Mouse (Mus musculus): ENCODE results near the gene Vmn1r66.
"Not testable (repeated sequence)": the region's sequence is repeated elsewhere in the genome, so short reads cannot be mapped to it uniquely, and the experiment has no call there.

Vmn1r66 gene

DNA sequence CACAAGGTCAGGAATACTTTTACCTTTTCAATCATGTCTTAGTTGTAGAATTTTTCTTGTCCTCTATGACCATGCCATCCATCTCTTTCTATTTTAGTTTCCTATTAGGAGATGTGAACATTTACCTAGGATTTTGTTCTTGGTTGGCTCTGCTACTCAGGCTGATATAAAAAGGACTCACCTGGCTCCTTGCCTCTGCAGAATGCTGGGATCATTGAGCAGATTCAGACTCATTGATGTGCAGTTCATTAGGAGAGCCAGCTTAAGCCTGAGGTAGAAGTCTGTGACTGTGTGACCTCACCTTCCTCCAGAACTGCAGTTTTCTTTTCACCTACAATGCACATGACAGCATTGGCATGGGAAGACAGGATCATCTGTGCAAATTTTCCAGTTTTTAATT, at the start of gene Vmn1r66:
TSS of gene Vmn1r66 (minus strand) at position 101 of the 400 bp plus-strand sequence.
- DNase-seq (ENCODE audit: extremely low read depth, low read depth, low spot score): no peak

DNA sequence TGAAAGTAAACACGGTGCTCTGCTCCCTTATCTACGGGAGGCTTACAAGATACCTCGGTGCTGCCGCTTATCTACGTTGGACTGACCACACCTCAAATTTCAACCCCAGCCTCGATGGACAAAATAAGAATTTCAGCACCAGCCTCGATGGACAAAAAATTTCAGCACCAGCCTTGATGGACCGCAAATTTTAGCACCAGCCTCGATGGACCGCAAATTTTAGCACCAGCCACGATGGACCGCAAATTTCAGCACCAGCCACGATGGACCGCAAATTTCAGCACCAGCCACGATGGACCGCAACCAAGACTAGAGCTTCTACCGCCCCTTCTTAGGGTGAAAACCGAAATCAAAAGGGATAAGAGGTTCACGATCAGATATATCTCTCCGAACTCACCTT, 47.7 kb upstream of the Vmn1r66 start:
- DNase-seq (ENCODE audit: extremely low read depth, low read depth, low spot score): not testable (repeated sequence)

DNA sequence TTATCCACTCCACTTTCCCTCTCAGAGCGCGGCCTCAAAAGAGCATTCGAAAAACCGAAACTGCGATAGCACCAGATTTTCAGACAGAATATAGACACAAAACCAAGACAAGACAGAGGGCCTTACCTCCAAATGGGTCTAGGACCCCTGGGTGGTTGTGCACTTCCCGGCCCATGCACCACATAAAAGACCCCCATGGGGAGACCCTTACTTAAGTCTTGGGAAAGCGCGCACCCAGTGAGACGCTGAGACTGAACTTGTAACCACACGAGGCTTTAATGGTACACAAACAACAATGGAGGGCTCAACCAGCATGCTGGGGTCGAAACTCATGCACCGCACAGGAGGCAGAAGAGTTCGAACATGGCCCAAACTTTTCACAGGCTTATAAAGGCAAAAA, 25.7 kb downstream of the Vmn1r66 start:
- DNase-seq (ENCODE audit: extremely low read depth, low read depth, low spot score): no peak

DNA sequence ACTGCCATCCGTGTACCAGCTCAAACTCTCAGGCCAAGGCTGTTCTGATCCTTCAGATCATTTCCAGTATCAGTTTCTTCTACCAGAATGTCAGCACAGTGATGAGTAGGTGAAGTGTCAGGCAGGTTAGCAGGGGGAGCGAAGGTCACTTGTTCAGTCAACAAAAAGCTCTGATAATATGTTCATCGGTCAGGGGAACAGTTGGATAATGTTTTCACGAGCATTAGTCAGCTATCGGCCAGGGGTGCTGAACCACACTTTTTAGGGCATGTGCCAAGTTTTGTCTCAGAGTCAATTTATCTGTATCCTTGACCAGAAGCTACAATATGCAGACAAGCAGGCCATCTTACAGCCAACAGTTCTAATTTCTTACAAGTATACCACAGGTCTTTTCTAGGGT, 28.7 kb downstream of the Vmn1r66 start:
- DNase-seq (ENCODE audit: extremely low read depth, low read depth, low spot score): no peak

Measured in fat pad, adult 2 months (tissue).